Mouse (Mus musculus) CD8-positive naive resting alpha-beta T cell, adult 2 months (primary cell): ENCODE measurements around the gene Actr1b.

ENCODE experiments used
- DNase-seq, 2 experiments: peaks; one replicate each; pipeline ENCODE4 v3.0.0; 2022; ENCODE audit warnings: low read depth in 2 of 2, low spot score in 2 of 2

Gene Actr1b

DNA sequence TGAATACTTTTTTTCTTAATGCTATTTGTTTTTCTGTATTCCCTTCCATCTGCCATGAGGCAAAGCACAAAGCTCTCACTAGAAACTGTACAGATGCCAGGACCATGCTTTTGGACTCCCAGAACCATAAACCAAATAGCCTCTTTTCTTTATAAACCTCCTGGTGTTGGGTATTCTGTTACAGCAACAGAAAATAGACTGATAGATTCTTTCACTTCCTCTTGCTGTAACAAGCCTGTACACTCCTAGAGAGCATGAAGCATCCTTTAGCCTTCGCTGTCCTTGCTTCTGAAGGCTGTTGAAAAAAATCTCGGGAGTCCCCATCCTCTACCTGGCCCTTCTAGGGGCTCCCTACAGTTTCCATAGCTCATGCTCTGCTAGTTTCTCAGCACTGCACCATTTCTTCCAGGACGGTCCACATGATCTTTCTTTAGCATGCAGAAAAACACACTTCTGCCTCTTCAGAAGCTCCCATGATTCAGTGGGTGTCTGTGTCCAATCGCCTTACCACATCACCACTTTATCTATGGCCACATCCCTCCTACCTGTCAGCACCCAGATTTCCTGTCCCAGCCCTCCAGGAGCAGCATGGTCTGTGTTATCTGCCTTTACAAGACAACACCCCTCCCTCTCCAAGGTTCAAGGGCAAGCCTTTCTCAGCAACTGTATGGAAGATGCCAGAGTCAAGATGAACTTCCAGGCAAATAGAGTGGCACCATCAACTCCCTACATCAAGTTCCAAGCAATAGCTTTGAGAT is 56.4 kb downstream of the Actr1b start:
- DNase-seq = no peak

DNA sequence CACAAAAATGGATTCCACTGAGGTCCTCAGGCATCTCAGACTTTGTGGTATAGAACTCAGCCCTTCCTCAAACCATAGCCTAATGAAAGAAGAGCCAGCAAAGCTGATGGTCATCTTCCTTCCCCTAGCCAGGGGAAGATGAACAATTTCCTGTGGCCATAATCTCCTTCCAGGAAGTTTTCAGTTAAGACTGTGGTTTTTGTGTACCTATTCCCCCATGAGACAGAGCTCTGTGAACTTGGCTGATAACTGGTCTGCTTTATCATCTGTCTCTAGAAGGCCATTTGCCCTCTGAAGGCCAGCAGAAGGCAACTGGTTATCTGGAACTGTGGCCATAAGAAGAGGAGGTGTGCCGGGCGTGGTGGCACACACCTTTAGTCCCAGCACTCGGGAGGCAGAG is 58.0 kb downstream of the Actr1b start:
- no peak for DNase-seq

DNA sequence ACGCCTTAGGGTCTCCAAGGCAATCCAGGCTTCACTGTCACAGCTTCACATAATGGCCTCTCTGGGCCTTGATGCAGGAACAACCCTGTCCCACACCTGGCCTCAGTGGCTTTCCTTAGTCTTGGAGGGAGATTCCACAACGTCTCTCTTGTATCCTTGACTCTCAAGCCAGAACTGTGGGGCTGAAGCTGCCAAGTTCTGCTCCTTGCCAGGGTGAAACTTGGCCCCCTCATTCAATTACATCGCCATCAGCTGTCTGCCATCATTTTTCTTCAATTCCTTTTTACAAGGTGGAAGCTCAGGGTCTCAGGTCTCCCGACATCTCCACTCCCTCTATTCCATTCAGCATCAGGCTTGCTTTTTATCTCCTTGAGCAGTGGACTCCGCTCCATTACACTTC is 59.2 kb downstream of the Actr1b start:
- DNase-seq = no peak
